Mouse (Mus musculus): ENCODE measurements at regions not wholly inside any gene's neighbourhood (a gene's known extent, or its start where the extent isn't known, plus 50 kb on each side); places are given as distances from the start of the nearest gene placed in this dataset.

DNA sequence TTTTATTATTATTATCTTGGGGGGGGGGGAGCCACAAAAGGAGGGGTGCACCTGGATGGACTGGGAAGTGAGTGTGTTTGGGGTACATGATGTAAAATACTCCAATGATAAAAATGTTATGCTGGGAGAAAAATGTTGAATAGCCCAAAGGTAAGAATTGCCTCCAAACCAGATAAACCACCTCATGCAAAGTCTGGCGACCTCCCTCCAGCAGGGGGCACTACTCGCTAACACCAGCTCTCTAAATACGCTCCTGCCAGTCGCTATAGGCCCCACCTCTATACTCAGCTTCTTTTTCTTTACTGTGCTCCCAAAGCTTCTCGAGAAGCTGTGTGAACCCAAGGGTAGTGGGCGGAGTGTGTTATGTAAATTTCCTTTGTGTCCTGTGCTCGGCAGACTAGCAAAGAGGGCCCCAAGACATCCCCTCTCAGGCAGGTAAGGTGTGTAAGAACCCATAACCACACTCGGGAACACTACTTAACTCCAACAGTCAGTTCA is 357.0 kb downstream of the Wdr11 start:
- Histone ChIP-seq H3K4me1 (ENCODE audit: control insufficient read depth in 1 of 2, insufficient read depth in 2 of 2) (no peaks in the 10 kb centered on the region), H3K9ac (ENCODE audit: insufficient read depth, low read depth) (no peak overlapping the region), H3K36me3 (replicated peaks in 1 of 2; ENCODE audit: control insufficient read depth in 1 of 2, insufficient read depth in 1 of 2, low read length in 1 of 2) (no peaks in the 10 kb centered on the region), H3K27ac (ENCODE audit: insufficient read depth, low read depth) (no peak overlapping the region), H3K9me3 (replicated peaks; ENCODE audit: low read length) (peaks cover 2% of the 10 kb centered on the region), H3K4me3 (replicated peaks in 1 of 3; ENCODE audit: low read depth in 2 of 3, low read length in 2 of 3, poor library complexity in 1 of 3) (no peak overlapping the region), H3K4me2 (ENCODE audit: insufficient read depth, low read depth, poor library complexity, severe bottlenecking) (no peak overlapping the region), H3K79me2 (replicated peaks; ENCODE audit: control insufficient read depth, extremely low read depth, insufficient read depth, poor library complexity, severe bottlenecking) (no peaks in the 10 kb centered on the region), H3K27me3 (replicated peaks) (peaks cover 13% of the 10 kb centered on the region)
- dilution Hi-C loops (cut with MboI; ENCODE audit: extremely low pct_ligation_motif_present, extremely low pct_unique_long_range_greater_than_20kb, low sequenced_read_pairs) (no loop called here), in situ Hi-C loops (cut with MboI; ENCODE audit: low pct_ligation_motif_present, low pct_unique_long_range_greater_than_20kb, low sequenced_read_pairs) (no loop called here)
- TF ChIP-seq ZC3H11A (IDR thresholded peaks at IDR 0.05; ENCODE audit: low read depth, low read length) (no peak), PAX5 (IDR thresholded peaks at IDR 0.05; ENCODE audit: low read length) (no peak), EP300 (IDR thresholded peaks at IDR 0.05; ENCODE audit: low read length) (no peak), MXI1 (IDR thresholded peaks at IDR 0.05; ENCODE audit: low read depth, low read length) (no peak), RAD21 (IDR thresholded peaks at IDR 0.05; ENCODE audit: low read depth, low read length) (peak; percentile 17), SMC3 (IDR thresholded peaks at IDR 0.05; ENCODE audit: low read depth, low read length) (peak; percentile 17; the same call in 1 of the 2 replicates), CTCF (conservative IDR thresholded peaks at IDR 0.05 in 1 of 2, IDR thresholded peaks at IDR 0.05 in 1 of 2; ENCODE audit: low read depth in 2 of 2, low read length in 2 of 2) (peak in 1 of 2 experiments; percentile 47; a peak in 2 of 4 replicates), JUND (conservative IDR thresholded peaks at IDR 0.05; ENCODE audit: low read depth, low read length) (no peak), GABPA (IDR thresholded peaks at IDR 0.05; ENCODE audit: insufficient replicate concordance, low read depth, low read length) (no peak)
- peak; percentile 13 for DNase-seq (ENCODE audit: extremely low read depth)

DNA sequence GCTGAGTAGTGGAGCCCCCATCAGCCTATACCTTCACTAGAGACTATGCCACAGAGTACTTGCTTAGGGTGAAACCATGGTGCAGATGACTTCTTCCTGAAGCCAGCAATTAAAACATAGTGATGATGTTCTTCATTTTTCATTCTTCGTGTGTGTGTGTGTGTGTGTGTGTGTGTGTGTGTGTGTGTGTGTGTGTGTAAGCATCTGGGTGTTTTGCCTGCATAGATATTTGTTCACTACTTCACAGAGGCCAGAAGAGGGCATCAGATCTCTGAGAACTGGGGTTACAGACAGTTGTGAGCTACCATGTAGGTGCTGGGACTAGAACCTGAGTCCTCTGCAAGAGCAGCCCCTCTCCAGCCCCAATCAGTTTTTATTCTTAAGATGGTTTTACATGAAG is 358.8 kb downstream of the Wdr11 start:
- Histone ChIP-seq H3K9ac (ENCODE audit: insufficient read depth, low read depth) (no peak overlapping the region), H3K4me2 (ENCODE audit: insufficient read depth, low read depth, poor library complexity, severe bottlenecking) (no peak overlapping the region), H3K79me2 (replicated peaks; ENCODE audit: control insufficient read depth, extremely low read depth, insufficient read depth, poor library complexity, severe bottlenecking) (no peaks in the 10 kb centered on the region), H3K36me3 (replicated peaks in 1 of 2; ENCODE audit: control insufficient read depth in 1 of 2, insufficient read depth in 1 of 2, low read length in 1 of 2) (no peaks in the 10 kb centered on the region), H3K4me3 (replicated peaks in 1 of 3; ENCODE audit: low read depth in 2 of 3, low read length in 2 of 3, poor library complexity in 1 of 3) (no peak overlapping the region), H3K9me3 (replicated peaks; ENCODE audit: low read length) (peaks cover 2% of the 10 kb centered on the region), H3K4me1 (ENCODE audit: control insufficient read depth in 1 of 2, insufficient read depth in 2 of 2) (no peaks in the 10 kb centered on the region), H3K27me3 (replicated peaks) (peaks cover 17% of the 10 kb centered on the region), H3K27ac (ENCODE audit: insufficient read depth, low read depth) (no peak overlapping the region)
- dilution Hi-C loops (cut with MboI; ENCODE audit: extremely low pct_ligation_motif_present, extremely low pct_unique_long_range_greater_than_20kb, low sequenced_read_pairs): no loop called here
- TF ChIP-seq NRF1 (IDR thresholded peaks at IDR 0.05; ENCODE audit: low read depth, low read length) (no peak), CTCF (conservative IDR thresholded peaks at IDR 0.05 in 1 of 2, IDR thresholded peaks at IDR 0.05 in 1 of 2; ENCODE audit: low read depth in 2 of 2, low read length in 2 of 2) (no peak), IRF4 (IDR thresholded peaks at IDR 0.05; ENCODE audit: low read depth, low read length) (no peak), ETS1 (conservative IDR thresholded peaks at IDR 0.05; ENCODE audit: low read depth, low read length) (no peak), MAFK (IDR thresholded peaks at IDR 0.05; ENCODE audit: insufficient replicate concordance, low read length) (no peak), JUN (IDR thresholded peaks at IDR 0.05; ENCODE audit: insufficient read depth, low read depth, low read length) (no peak), HCFC1 (IDR thresholded peaks at IDR 0.05; ENCODE audit: low read depth, low read length) (no peak), MXI1 (IDR thresholded peaks at IDR 0.05; ENCODE audit: low read depth, low read length) (no peak), UBTF (IDR thresholded peaks at IDR 0.05; ENCODE audit: low read depth, low read length) (no peak), USF1 (IDR thresholded peaks at IDR 0.05; ENCODE audit: low read depth, low read length) (no peak), GABPA (IDR thresholded peaks at IDR 0.05; ENCODE audit: insufficient replicate concordance, low read depth, low read length) (no peak), SIN3A (IDR thresholded peaks at IDR 0.05; ENCODE audit: low read length) (no peak), USF2 (conservative IDR thresholded peaks at IDR 0.05; ENCODE audit: low read depth, low read length) (no peak), MAZ (IDR thresholded peaks at IDR 0.05; ENCODE audit: low read depth, low read length) (no peak), KAT2A (IDR thresholded peaks at IDR 0.05; ENCODE audit: insufficient replicate concordance, low read length) (no peak), TCF12 (IDR thresholded peaks at IDR 0.05; ENCODE audit: low read depth, low read length) (no peak)
- in situ Hi-C loops (cut with MboI; ENCODE audit: low pct_ligation_motif_present, low pct_unique_long_range_greater_than_20kb, low sequenced_read_pairs): no loop called here
- DNase-seq (ENCODE audit: extremely low read depth): no peak

All from CH12.LX (cell line).